Mouse (Mus musculus) embryonic fibroblast, embryonic 13.5 days (primary cell): ENCODE data around the gene Kbtbd3.

Experiments
- CTCF ChIP-seq: IDR thresholded peaks from 2 replicates; pipeline ENCODE4 v1.5.1; 2011; ENCODE audit warnings: mild to moderate bottlenecking, control low read depth, low read length, moderate library complexity, borderline replicate concordance; ENCODE audit not compliant: insufficient read depth
- POLR2A ChIP-seq: IDR thresholded peaks from 2 replicates; pipeline ENCODE4 v1.6.1; 2011; ENCODE audit warnings: low read depth, mild to moderate bottlenecking, control low read depth, low read length, moderate library complexity

- TF ChIP-seq CTCF (no peak), POLR2A (peak; percentile 80)
Observed at GRCm38 (mm10) chr9:4375828-4376639, 66.4 kb downstream of the Kbtbd3 start, which contains the start of gene Msantd4.
